Mouse (Mus musculus) testis, adult 2 months (tissue): ENCODE data around the gene Zkscan14. TPM values are rescaled to one million over a fixed set of nuclear protein-coding genes. Genes with fewer than 3 reads are reported as not detected.
"Not testable (repeated sequence)": the region's sequence is repeated elsewhere in the genome, so short reads cannot be mapped to it uniquely, and the experiment has no call there.

Experiments
- H3K27ac ChIP-seq: fragments of 200-500 bp; 2 replicates; pipeline ENCODE4 v1.5.1; 2012; ENCODE audit warnings: low read depth, low read length; ENCODE audit not compliant: control insufficient read depth, insufficient read depth
- H3K27me3 ChIP-seq: fragments of 200-500 bp; 2 replicates; pipeline ENCODE4 v1.6.1; 2012; ENCODE audit warnings: mild to moderate bottlenecking, low read length, moderate library complexity; ENCODE audit not compliant: control insufficient read depth, insufficient read depth
- H3K36me3 ChIP-seq: fragments of 200-500 bp; 2 replicates; pipeline ENCODE4 v1.6.1; 2012; ENCODE audit warnings: mild to moderate bottlenecking, low read length; ENCODE audit not compliant: control insufficient read depth, insufficient read depth
- H3K4me1 ChIP-seq: fragments of 200-500 bp; 2 replicates; pipeline ENCODE4 v1.6.1; 2012; ENCODE audit warnings: low read length; ENCODE audit not compliant: control insufficient read depth, insufficient read depth
- H3K4me3 ChIP-seq: fragments of 200-500 bp; 2 replicates; pipeline ENCODE4 v1.5.1; 2012; ENCODE audit warnings: low read depth, mild to moderate bottlenecking, low read length, moderate library complexity, mixed read lengths; ENCODE audit not compliant: control insufficient read depth
- CTCF ChIP-seq: fragments of 200-500 bp; IDR thresholded peaks from 2 replicates; pipeline ENCODE4 v1.5.1; 2012; ENCODE audit warnings: low read depth, mild to moderate bottlenecking, inconsistent platforms, low read length, moderate library complexity; ENCODE audit not compliant: control insufficient read depth, insufficient read depth, insufficient replicate concordance
- POLR2A ChIP-seq: fragments of 200-500 bp; IDR thresholded peaks from 2 replicates; pipeline ENCODE4 v1.6.1; 2012; ENCODE audit warnings: low read depth, mild to moderate bottlenecking, inconsistent platforms, low read length, moderate library complexity; ENCODE audit not compliant: control insufficient read depth
- polyA plus RNA-seq: library from polyadenylated mRNA; depleted of rRNA; stranded (reverse); fragments of >200 nt; gene quantifications from 2 replicates; pipeline ENCODE4 v1.2.3, GENCODE M21; 2012

The Zkscan14 gene
- polyA plus RNA-seq, 1 experiment, result 3.4 TPM

DNA sequence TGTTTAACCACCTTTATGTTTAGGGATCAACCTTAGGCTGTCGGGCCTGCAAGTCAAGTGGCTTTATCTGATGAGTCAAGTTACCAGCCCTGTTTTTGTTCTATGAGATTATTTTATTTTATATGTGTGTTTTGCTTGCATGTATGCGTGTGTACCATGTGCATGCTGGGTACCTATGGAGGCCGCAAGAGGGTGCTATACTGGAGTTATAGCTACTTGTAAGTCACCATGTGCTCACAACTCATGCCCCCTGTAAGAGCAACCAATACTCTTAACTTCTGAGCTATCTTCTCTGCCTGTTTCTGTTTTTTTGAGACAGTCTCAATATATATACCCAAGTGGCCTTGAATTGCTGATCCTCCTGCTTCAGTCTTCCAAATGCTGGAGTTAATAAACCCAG, 11.8 kb upstream of the Zkscan14 start:
- peaks cover 2% of the 10 kb centered on the region; the same call in 1 of the 2 replicates for H3K36me3 ChIP-seq

GRCm38 (mm10) chr5:145212216-145212615, 10.5 kb upstream of the Zkscan14 start:
- no peaks in the 10 kb centered on the region; the same call in 1 of the 2 replicates for H3K4me1 ChIP-seq
- H3K27me3 ChIP-seq, result no peaks in the 10 kb centered on the region
- H3K27ac ChIP-seq, result no peak overlapping the region
- peaks cover 4% of the 10 kb centered on the region; the same call in 1 of the 2 replicates for H3K36me3 ChIP-seq
- H3K4me3 ChIP-seq, result no peak overlapping the region
- no peak for TF ChIP-seq CTCF
- no peak for TF ChIP-seq POLR2A

More for the DNA sequence above, 11.8 kb upstream of the Zkscan14 start:
- Histone ChIP-seq H3K27ac (no peak overlapping the region), H3K4me1 (no peaks in the 10 kb centered on the region), H3K4me3 (no peak overlapping the region), H3K27me3 (no peaks in the 10 kb centered on the region)
- no peak for TF ChIP-seq POLR2A
- no peak for TF ChIP-seq CTCF

DNA sequence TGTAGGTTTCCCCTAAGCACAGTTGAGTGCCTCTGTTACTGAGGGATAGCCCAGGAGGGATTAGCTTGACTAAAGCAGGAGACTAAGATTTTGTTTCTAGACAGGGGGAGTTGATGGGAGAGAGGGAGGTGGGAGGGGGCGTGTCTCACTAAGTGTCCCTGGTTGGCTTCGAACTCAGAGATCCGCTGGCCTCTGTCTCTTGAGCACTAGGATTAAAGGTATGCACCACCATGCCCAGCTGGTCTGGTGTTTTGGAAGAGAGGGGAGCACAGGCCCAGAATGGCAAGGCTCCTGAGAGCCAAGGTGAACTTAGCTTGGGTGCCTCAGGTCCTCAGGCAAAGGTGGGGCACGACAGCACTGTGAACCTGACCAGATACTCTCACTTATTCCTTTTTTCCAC, 9.7 kb upstream of the Zkscan14 start:
- H3K36me3 ChIP-seq, result peaks cover 4% of the 10 kb centered on the region; the same call in 1 of the 2 replicates
- no peak overlapping the region for H3K27ac ChIP-seq
- no peaks in the 10 kb centered on the region; the same call in 1 of the 2 replicates for H3K4me1 ChIP-seq
- H3K27me3 ChIP-seq, result no peaks in the 10 kb centered on the region
- no peak for TF ChIP-seq CTCF
- no peak for TF ChIP-seq POLR2A
- no peak overlapping the region for H3K4me3 ChIP-seq

DNA sequence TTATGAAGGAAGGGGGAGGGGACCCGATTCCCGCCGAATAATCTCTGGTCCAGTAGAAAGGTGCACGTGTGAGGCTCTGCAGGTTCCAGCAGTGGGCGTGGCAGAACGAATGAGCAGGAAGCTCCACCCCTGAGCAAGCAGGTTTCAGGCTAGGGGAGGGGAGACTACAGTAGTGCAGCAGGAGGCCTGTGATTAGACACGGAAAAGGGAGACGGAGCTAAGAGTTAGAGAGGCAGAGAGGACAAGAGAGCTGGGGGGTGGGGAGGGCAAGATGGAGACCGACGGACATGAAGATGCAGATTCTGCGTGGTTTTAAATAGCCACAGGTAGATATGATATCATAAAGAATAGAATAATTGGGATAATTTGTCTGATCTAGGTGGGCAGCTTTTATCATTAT, 6.7 kb upstream of the Zkscan14 start:
- not testable (repeated sequence) for H3K36me3 ChIP-seq, H3K27ac ChIP-seq, H3K27me3 ChIP-seq, H3K4me1 ChIP-seq, H3K4me3 ChIP-seq

DNA sequence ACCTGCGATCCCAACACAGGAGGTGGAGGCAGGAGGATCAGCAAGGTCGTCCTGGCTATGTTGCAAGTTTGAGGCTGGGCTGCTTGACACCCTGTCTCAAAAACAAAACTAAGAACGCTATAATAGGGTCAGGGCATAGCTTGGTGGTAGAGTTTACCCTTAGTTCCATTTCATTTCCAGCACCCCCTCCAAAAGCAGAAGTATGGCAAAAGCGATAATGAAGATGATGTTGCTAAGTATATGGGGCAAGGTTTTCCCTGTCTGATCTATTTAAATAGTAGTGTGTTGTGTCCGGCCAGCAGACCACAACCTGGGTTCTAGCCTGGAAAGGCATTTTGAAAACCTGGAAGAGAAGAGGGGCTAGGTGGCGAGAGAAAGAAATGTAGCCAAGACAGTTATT, 6.3 kb upstream of the Zkscan14 start:
- no peak overlapping the region for H3K27ac ChIP-seq
- H3K4me1 ChIP-seq, result peaks cover 5% of the 10 kb centered on the region
- TF ChIP-seq CTCF (no peak), POLR2A (no peak)
- no peak overlapping the region for H3K4me3 ChIP-seq
- 0 out of 2 replicates have a peak, but pooled peaks cover 1% of the 10 kb centered on the region for H3K36me3 ChIP-seq
- H3K27me3 ChIP-seq, result no peaks in the 10 kb centered on the region

- Histone ChIP-seq H3K36me3 (0 out of 2 replicates have a peak, but pooled peaks cover 1% of the 10 kb centered on the region), H3K27me3 (no peaks in the 10 kb centered on the region), H3K4me3 (no peak overlapping the region), H3K27ac (no peak overlapping the region), H3K4me1 (peaks cover 8% of the 10 kb centered on the region)
- TF ChIP-seq POLR2A (no peak), CTCF (no peak)
Measured at GRCm38 (mm10) chr5:145207385-145207784, 5.7 kb upstream of the Zkscan14 start.

DNA sequence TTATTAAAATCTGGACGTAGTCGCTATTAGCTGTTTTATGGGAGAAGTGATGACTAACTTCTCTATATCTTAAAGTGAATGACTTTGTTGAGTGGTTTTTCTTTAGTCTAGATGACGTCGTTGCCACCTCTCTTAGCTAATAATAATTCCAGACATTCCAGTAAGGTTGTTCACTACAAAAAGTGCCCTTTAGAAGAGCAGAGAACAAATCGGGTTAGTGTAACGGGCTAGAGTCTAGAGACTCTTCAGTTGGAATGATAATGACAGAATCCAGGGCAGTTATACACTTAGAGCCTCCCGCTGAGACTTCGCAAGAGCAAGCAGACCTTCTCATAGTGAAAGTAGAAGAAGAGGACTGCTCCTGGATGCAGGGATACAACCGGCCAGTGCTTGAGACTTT, 3.4 kb upstream of the Zkscan14 start:
- no peaks in the 10 kb centered on the region for H3K27me3 ChIP-seq
- TF ChIP-seq POLR2A, result no peak
- no peak for TF ChIP-seq CTCF
- H3K4me1 ChIP-seq, result peaks cover 11% of the 10 kb centered on the region
- no peak overlapping the region for H3K27ac ChIP-seq
- H3K36me3 ChIP-seq, result 0 out of 2 replicates have a peak, but pooled peaks cover 1% of the 10 kb centered on the region
- peak overlapping the region; percentile 66 for H3K4me3 ChIP-seq
